Mouse (Mus musculus): ENCODE data around the gene Zfp958. TPM values are rescaled to one million over a fixed set of nuclear protein-coding genes. Genes with fewer than 3 reads are reported as not detected.
"Not testable (repeated sequence)": the region's sequence is repeated elsewhere in the genome, so short reads cannot be mapped to it uniquely, and the experiment has no call there.

The Zfp958 gene
- 17.7 and 17.9 TPM in 2 replicates for polyA plus RNA-seq (2015; fragmentation: Nextera tagmentation; extraction: Ambion mirVana)

- WGBS: 2% methylated on average over 25 of the region's 25 CpGs
- peak within 1 kb of the TSS; percentile 91 for H3K9ac ChIP-seq (replicated peaks)
- H3K27ac ChIP-seq: peak within 1 kb of the TSS; percentile 87
- H3K36me3 ChIP-seq: peaks cover 16% of the 10 kb centered on the region
- no peaks in the 10 kb centered on the region for H3K27me3 ChIP-seq
- ATAC-seq: peak; percentile 100
- H3K9me3 ChIP-seq: no peaks in the 10 kb centered on the region
- H3K4me1 ChIP-seq (replicated peaks): peaks cover 18% of the 10 kb centered on the region
- peak within 1 kb of the TSS; percentile 86 for H3K4me3 ChIP-seq (replicated peaks)
- peak within 1 kb of the TSS; percentile 75 for H3K4me2 ChIP-seq (replicated peaks)
These were observed at the start of gene Zfp958 for GRCm38 (mm10) chr8:4612932-4613853. TSS of gene Zfp958 (plus strand) at chr8:4613167.

DNA sequence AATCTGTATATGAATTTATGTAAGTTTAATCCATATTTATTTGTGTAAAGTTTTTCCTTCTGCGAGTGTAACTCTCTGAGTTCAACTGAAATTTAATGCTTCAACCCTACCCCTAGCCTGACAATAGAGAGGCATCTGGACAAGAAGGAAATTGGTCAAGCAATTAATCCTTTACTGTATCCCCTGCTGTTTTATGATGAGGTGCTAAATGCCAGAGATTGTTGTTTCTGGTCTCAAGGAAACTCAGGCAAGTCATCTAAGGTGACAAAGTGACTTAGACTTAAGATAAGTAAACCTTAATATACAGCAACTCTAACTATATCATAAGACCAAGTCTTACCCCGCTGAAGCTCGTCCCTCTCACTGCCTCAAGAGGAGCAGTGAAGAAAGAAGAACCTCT lies 31.0 kb upstream of the Zfp958 start:
- Histone ChIP-seq H3K4me3 (replicated peaks) (no peak overlapping the region), H3K9me3 (no peaks in the 10 kb centered on the region), H3K36me3 (no peaks in the 10 kb centered on the region), H3K27ac (no peak overlapping the region), H3K4me1 (replicated peaks) (no peaks in the 10 kb centered on the region), H3K27me3 (no peaks in the 10 kb centered on the region), H3K9ac (replicated peaks) (no peak overlapping the region), H3K4me2 (replicated peaks) (no peak overlapping the region)
- 77% methylated on average over 3 of the region's 3 CpGs for WGBS
- ATAC-seq: no peak

- no peak overlapping the region for H3K27ac ChIP-seq
- no peak for ATAC-seq
- no peak overlapping the region for H3K9ac ChIP-seq (replicated peaks)
- no peaks in the 10 kb centered on the region for H3K36me3 ChIP-seq
- no peak overlapping the region for H3K4me2 ChIP-seq (replicated peaks)
- no peaks in the 10 kb centered on the region for H3K4me1 ChIP-seq (replicated peaks)
- H3K4me3 ChIP-seq (replicated peaks): no peak overlapping the region
- no peaks in the 10 kb centered on the region for H3K27me3 ChIP-seq
- WGBS: 82% methylated on average over 6 of the region's 6 CpGs
- H3K9me3 ChIP-seq: no peaks in the 10 kb centered on the region
These were observed 30.2 kb upstream of the Zfp958 start for GRCm38 (mm10) chr8:4582754-4583178.

DNA sequence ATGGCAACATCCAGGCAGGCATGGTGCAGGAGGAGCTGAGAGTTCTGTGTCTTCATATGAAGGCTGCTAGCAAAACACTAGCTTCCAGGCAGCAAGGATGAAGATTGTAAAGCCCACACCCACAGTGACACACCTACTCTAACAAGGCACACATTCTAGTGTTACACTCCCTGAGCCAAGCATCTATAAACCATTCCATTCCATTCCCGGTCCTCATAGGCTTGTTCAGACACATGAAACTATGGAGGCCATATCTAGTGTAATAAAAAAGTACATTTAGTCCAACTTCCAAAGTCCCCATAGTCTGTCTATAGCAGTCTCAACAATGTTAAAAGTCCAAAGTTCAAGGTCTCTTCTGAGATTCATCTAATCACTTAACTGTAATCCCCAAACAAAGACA lies 28.3 kb upstream of the Zfp958 start:
- no peak for ATAC-seq
- no peaks in the 10 kb centered on the region for H3K36me3 ChIP-seq
- no peak overlapping the region for H3K9ac ChIP-seq (replicated peaks)
- no peak overlapping the region for H3K27ac ChIP-seq
- H3K9me3 ChIP-seq: no peaks in the 10 kb centered on the region
- WGBS: 94% methylated on average over 1 of the region's 1 CpGs
- H3K4me3 ChIP-seq (replicated peaks): no peak overlapping the region
- no peak overlapping the region for H3K4me2 ChIP-seq (replicated peaks)
- 0 out of 2 replicates have a peak, but pooled peaks cover 2% of the 10 kb centered on the region for H3K4me1 ChIP-seq (replicated peaks)
- H3K27me3 ChIP-seq: no peaks in the 10 kb centered on the region

GRCm38 (mm10) chr8:4586356-4586755 lies 26.6 kb upstream of the Zfp958 start:
- Histone ChIP-seq H3K4me3 (replicated peaks) (no peak overlapping the region), H3K36me3 (no peaks in the 10 kb centered on the region), H3K9me3 (no peaks in the 10 kb centered on the region), H3K27ac (no peak overlapping the region), H3K4me2 (replicated peaks) (no peak overlapping the region), H3K27me3 (no peaks in the 10 kb centered on the region), H3K9ac (replicated peaks) (no peak overlapping the region), H3K4me1 (replicated peaks) (0 out of 2 replicates have a peak, but pooled peaks cover 2% of the 10 kb centered on the region)
- no peak for ATAC-seq
- WGBS: 26% methylated on average over 4 of the region's 4 CpGs

DNA sequence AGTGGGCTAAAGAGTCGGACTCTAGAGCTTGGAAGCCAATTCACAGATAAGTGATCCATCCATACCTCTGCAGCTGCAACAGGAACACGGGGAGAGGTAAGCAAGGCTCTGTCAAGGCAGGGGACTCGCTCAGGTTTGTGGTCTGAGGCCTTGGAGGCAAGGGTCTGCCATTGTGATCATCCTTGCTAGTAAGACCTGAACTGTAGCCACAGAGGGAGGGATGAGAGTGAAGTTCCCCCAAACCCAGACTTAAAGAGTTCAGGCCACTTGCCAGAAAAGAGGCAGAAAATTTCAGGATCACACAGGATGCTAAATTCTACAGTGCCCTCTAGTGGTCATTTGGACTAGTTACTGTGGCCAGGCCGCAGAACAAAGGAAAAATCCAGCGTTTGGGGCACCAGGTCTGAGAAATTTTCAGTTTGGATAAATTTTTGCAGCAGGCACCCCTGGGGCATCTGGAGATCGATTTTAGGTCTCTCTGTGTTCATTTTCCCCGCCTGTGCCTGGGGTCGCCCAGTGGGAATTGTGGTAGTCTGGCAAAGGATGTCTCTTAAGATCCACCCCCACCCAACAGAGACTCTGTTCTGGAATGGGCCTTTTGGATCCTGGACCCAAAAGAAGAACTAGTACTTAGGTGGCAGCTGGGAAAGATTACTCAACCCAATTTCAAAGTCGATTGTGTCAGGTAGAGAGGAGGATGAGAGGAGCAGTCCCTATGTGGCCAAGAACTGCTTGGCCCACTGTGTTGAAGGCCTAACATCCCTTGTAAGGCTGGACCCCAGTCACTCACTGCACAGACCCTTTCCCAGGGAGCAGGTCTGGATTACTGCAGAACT lies 24.6 kb upstream of the Zfp958 start:
- no peak overlapping the region for H3K27ac ChIP-seq
- H3K27me3 ChIP-seq: no peaks in the 10 kb centered on the region
- ATAC-seq: peak; percentile 80
- no peaks in the 10 kb centered on the region for H3K9me3 ChIP-seq
- H3K36me3 ChIP-seq: no peaks in the 10 kb centered on the region
- H3K9ac ChIP-seq (replicated peaks): no peak overlapping the region; the same call in 1 of the 2 replicates
- 0 out of 2 replicates have a peak, but pooled peaks cover 2% of the 10 kb centered on the region for H3K4me1 ChIP-seq (replicated peaks)
- H3K4me3 ChIP-seq (replicated peaks): no peak overlapping the region
- WGBS: 40% methylated on average over 9 of the region's 9 CpGs
- no peak overlapping the region for H3K4me2 ChIP-seq (replicated peaks)

DNA sequence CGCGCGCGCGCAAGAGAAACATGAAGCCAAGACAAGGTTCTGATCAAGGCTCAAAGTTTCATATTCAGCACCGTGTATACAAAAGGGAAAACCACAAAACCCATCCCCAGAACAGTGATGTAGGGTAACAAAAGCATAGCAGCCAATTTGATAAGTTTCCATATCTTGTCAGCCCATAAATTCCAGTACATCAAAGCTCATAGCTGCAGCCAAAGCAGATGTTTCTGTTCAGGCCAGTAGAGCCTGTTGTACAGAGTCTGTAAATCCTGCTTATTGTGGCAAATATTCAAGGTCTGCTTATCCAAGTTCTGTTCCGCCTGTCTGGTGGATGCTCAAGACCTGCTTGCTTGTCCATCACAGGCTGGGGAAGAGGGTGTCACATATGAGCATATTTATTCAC lies 4.1 kb upstream of the Zfp958 start:
- Histone ChIP-seq H3K9ac (replicated peaks) (no peak overlapping the region), H3K4me3 (replicated peaks) (no peak overlapping the region), H3K27me3 (no peaks in the 10 kb centered on the region), H3K4me2 (replicated peaks) (no peak overlapping the region), H3K9me3 (no peaks in the 10 kb centered on the region), H3K36me3 (no peaks in the 10 kb centered on the region), H3K4me1 (replicated peaks) (peaks cover 4% of the 10 kb centered on the region), H3K27ac (no peak overlapping the region)
- 96% methylated on average over 7 of the region's 7 CpGs for WGBS
- no peak for ATAC-seq

DNA sequence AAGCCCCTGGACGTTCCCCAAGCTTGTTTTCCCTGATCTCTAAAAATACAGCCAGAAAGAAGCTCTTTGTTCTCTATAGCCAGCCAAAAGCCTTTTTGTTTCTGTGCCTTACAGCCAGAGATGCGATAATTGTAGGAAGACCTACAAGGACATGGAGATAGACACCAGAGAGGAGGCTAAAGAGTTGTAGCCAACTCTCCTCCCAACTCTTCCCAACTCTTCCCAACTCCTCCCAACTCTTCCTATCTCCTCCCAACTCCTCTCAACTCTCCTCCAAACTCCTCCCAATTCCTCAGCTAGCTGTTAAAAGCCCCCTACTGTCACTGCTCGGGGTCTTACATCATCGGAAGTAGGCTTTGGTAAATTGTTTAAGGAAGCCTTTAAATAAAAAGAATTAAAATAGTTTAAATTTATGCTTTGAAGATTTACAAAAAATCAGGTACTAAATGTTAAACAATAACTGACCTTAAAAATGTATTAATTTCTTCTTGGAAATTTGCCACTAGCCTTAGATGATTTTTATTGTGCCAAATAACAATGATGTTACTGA lies 1.3 kb upstream of the Zfp958 start:
- H3K27me3 ChIP-seq; H3K27ac ChIP-seq; ATAC-seq; H3K9ac ChIP-seq (replicated peaks); H3K36me3 ChIP-seq; H3K4me3 ChIP-seq (replicated peaks); H3K4me2 ChIP-seq (replicated peaks); H3K9me3 ChIP-seq: not testable (repeated sequence)
- 81% methylated on average over 4 of the region's 4 CpGs for WGBS
- H3K4me1 ChIP-seq (replicated peaks): peaks cover 18% of the 10 kb centered on the region

GRCm38 (mm10) chr8:4627349-4627748 lies 14.4 kb downstream of the Zfp958 start:
- WGBS: 100% methylated on average over 1 of the region's 1 CpGs
- Histone ChIP-seq H3K27ac (no peak overlapping the region), H3K4me3 (replicated peaks) (no peak overlapping the region), H3K4me2 (replicated peaks) (no peak overlapping the region), H3K4me1 (replicated peaks) (no peaks in the 10 kb centered on the region), H3K36me3 (peaks cover 82% of the 10 kb centered on the region), H3K27me3 (no peaks in the 10 kb centered on the region), H3K9me3 (peaks cover 61% of the 10 kb centered on the region), H3K9ac (replicated peaks) (no peak overlapping the region)
- no peak for ATAC-seq

GRCm38 (mm10) chr8:4637071-4637470 lies 24.1 kb downstream of the Zfp958 start:
- H3K9me3 ChIP-seq: peaks cover 14% of the 10 kb centered on the region; the same call in 1 of the 2 replicates
- no peak for ATAC-seq
- H3K4me2 ChIP-seq (replicated peaks): no peak overlapping the region
- H3K27ac ChIP-seq: no peak overlapping the region
- H3K4me3 ChIP-seq (replicated peaks): no peak overlapping the region
- H3K9ac ChIP-seq (replicated peaks): no peak overlapping the region
- no peaks in the 10 kb centered on the region for H3K4me1 ChIP-seq (replicated peaks)
- H3K27me3 ChIP-seq: no peaks in the 10 kb centered on the region
- 89% methylated on average over 4 of the region's 4 CpGs for WGBS
- peaks cover 16% of the 10 kb centered on the region for H3K36me3 ChIP-seq

DNA sequence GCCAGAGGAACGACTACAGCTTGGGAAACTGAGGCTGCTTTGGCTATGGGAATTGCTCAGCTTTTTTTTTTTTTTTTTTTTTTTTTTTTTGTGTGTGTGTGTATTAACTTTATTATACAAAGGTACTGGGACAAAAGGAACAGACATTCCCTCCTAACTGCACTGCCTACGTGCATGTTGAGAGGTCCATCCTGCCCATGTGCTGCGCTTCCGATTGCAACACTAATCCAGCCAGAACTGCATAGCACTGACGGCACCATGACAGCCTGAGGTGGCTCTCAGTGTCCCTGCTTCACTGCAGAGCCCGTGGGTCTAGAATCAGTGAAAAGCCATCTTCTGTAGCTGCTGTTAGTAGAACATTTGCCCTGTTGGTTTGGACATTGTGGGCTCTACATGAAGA lies 30.0 kb downstream of the Zfp958 start:
- H3K9ac ChIP-seq (replicated peaks); H3K4me1 ChIP-seq (replicated peaks); H3K4me2 ChIP-seq (replicated peaks); H3K9me3 ChIP-seq; H3K4me3 ChIP-seq (replicated peaks); ATAC-seq; H3K27ac ChIP-seq; H3K36me3 ChIP-seq; H3K27me3 ChIP-seq: not testable (repeated sequence)
- 84% methylated on average over 6 of the region's 6 CpGs for WGBS

DNA sequence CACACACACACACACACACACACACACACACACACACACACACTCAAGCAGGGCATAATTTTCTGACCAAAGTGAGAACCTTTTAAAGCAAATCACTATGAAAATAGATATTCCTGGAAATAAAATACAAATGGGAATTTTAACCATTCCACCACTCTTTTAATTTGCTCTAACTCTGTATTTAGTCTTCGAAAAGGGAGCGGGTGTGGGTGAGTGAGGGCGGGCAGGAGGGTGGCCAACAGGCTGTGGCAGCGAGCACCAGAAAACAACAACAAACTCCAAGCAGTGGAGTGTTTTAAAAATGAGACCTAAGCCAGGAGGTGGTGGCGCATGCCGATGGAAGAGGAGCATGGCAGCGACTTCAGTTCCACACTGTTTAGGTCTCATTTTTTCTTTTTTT lies 43.6 kb downstream of the Zfp958 start:
- no peak for ATAC-seq
- Histone ChIP-seq H3K4me3 (replicated peaks) (no peak overlapping the region), H3K4me2 (replicated peaks) (no peak overlapping the region), H3K27ac (no peak overlapping the region), H3K9ac (replicated peaks) (no peak overlapping the region), H3K36me3 (no peaks in the 10 kb centered on the region), H3K27me3 (no peaks in the 10 kb centered on the region), H3K4me1 (replicated peaks) (no peaks in the 10 kb centered on the region), H3K9me3 (no peaks in the 10 kb centered on the region)
- WGBS: 87% methylated on average over 7 of the region's 7 CpGs
